Mouse (Mus musculus) cerebellum, adult 8-10 months (tissue): ENCODE data around the gene Ubqln4.

Experiments
- DNase-seq: peaks from one replicate; pipeline ENCODE4 v3.0.0; 2022

Gene Ubqln4

GRCm38 (mm10) chr3:88553525-88553879 is at the start of gene Ubqln4:
Gene Ubqln4 (plus strand): TSS chr3:88553758.
- DNase-seq = peak; percentile 92

- no peak for DNase-seq
Observed at GRCm38 (mm10) chr3:88503881-88504746, 49.4 kb upstream of the Ubqln4 start.

- no peak for DNase-seq
Observed at GRCm38 (mm10) chr3:88505081-88505480, 48.5 kb upstream of the Ubqln4 start.

GRCm38 (mm10) chr3:88505765-88506164 is 47.8 kb upstream of the Ubqln4 start:
- no peak for DNase-seq

GRCm38 (mm10) chr3:88509250-88509649 is 44.3 kb upstream of the Ubqln4 start:
- no peak for DNase-seq

- DNase-seq = peak; percentile 92
Observed at GRCm38 (mm10) chr3:88509692-88510420, 43.7 kb upstream of the Ubqln4 start, which contains the start of gene Lmna. Gene Lmna (minus strand): TSS chr3:88509956.

- DNase-seq = no peak
Observed at GRCm38 (mm10) chr3:88510421-88511289, 42.9 kb upstream of the Ubqln4 start.

- DNase-seq = no peak
Observed at GRCm38 (mm10) chr3:88511559-88511958, 42.0 kb upstream of the Ubqln4 start.

GRCm38 (mm10) chr3:88512141-88512895 is 41.2 kb upstream of the Ubqln4 start:
- no peak for DNase-seq

GRCm38 (mm10) chr3:88512896-88513545 is 40.5 kb upstream of the Ubqln4 start:
- no peak for DNase-seq

- DNase-seq = no peak
Observed at GRCm38 (mm10) chr3:88513546-88514115, 39.9 kb upstream of the Ubqln4 start.

GRCm38 (mm10) chr3:88514231-88515094 is 39.1 kb upstream of the Ubqln4 start:
- no peak for DNase-seq

- DNase-seq = no peak
Observed at GRCm38 (mm10) chr3:88515095-88515386, 38.5 kb upstream of the Ubqln4 start.

GRCm38 (mm10) chr3:88516407-88516806 is 37.2 kb upstream of the Ubqln4 start:
- DNase-seq = no peak

- no peak for DNase-seq
Observed at GRCm38 (mm10) chr3:88518411-88518810, 35.1 kb upstream of the Ubqln4 start.

- no peak for DNase-seq
Observed at GRCm38 (mm10) chr3:88520078-88520477, 33.5 kb upstream of the Ubqln4 start.

GRCm38 (mm10) chr3:88521156-88521555 is 32.4 kb upstream of the Ubqln4 start:
- no peak for DNase-seq

GRCm38 (mm10) chr3:88521803-88522331 is 31.7 kb upstream of the Ubqln4 start:
- DNase-seq = peak; percentile 57

- DNase-seq = no peak
Observed at GRCm38 (mm10) chr3:88523027-88523426, 30.5 kb upstream of the Ubqln4 start.

GRCm38 (mm10) chr3:88525021-88525420 is 28.5 kb upstream of the Ubqln4 start:
- no peak for DNase-seq
